Mouse (Mus musculus) heart, postnatal 14 days (tissue): ENCODE measurements around the gene Pds5b. TPM values are rescaled to one million over a fixed set of nuclear protein-coding genes. Genes with fewer than 3 reads are reported as not detected.
"Not testable (repeated sequence)": the region's sequence is repeated elsewhere in the genome, so short reads cannot be mapped to it uniquely, and the experiment has no call there.

Source experiments
- DNase-seq, 2 experiments: peaks; one replicate each; pipeline ENCODE4 v3.0.0; 2021 to 2022
- intact Hi-C: fragments of 180-260 bp; cut with DNase I; formaldehyde crosslinking; loops from one replicate; pipeline ENCODE4 v1.15.1; 2025
- total RNA-seq, 2 experiments: library from RNA; stranded (reverse); gene quantifications; 2 replicates each; pipeline ENCODE4 v1.2.3; 2021

The Pds5b gene
- total RNA-seq, 2 experiments from 2014 or later, result 20.3 to 21.6 TPM

DNA sequence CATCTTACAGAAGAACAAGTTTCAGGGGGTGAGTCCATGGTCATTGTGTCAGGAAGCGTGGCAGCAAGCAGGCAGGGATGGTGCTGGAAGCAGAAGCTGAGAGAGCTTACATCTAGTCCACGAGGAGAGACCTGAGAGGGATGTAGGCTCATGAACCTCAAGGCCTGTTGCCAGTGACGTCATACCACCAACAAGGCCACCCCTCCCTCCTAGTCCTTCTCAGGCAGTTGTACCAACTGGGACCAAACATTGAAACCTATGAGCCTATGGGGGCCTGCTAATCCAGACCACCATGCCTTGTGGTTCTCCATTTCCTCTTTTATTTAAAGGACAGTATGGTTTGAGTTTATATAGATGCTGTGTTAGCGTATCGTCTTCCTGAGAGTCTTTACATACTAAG is 143.2 kb downstream of the Pds5b start:
- intact Hi-C loops, result no loop called here

DNA sequence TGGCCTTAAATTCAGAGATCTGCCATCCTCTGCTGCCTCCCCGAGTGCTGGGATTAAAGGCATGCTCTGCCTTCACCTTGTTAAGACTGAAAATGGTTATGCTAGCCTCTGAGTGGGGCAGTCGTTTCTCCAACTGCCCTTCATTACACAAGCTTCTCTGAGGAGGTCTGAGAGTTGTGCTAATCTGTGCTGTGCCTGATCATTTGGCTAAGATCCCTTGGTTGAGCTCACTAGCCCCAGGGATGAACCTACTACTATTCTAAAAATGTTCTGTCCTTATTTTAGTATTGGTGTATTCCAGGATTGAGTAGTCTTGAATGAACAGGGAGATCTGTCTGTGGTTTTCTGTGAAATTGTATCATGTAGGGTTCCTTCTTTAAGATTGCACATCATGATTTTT is 144.5 kb downstream of the Pds5b start:
- intact Hi-C loops, result no loop called here
- DNase-seq, result no peak

More for the DNA sequence above, 143.2 kb downstream of the Pds5b start:
- DNase-seq, result no peak

DNA sequence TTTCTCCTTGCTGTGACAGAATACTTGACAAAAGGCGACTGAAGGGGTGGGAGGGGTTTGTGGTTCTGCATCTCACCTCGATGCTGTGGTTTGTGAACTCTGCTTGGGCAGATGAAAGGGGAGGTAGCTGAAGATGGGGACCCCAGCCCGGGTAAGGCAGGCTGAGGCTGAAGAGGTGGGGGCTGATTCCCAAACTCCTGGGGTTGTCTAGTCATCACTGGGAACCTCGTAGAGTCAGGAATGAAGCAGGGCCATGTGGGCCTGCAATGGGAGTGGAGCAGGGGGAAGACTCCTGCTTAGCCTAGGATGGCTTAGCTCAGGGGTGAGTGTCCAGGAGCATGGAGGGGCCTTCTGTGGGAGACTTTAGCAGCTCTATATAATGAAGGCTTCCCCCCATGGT is 145.3 kb downstream of the Pds5b start:
- intact Hi-C loops, result no loop called here
- DNase-seq, result no peak

DNA sequence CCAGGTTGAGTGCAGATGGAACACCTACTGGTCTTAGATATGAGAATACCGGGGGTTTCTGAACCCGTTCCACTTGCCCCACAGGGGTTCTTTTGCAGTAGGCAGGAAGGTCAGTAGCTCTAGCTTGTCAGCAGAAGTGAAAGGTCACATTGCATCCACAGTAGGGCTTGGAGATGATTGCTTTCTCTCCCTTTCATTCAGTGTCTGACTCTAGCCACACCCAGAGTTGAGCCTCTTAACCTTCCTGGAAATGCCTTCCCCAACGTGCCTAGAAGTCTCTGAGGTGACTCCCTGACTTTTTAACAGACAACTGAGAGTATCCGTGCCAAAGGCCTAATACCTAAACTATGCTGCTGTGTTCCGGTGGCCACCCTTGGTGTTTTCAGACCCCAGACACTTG is 146.0 kb downstream of the Pds5b start:
- intact Hi-C loops, result no loop called here
- no peak for DNase-seq

DNA sequence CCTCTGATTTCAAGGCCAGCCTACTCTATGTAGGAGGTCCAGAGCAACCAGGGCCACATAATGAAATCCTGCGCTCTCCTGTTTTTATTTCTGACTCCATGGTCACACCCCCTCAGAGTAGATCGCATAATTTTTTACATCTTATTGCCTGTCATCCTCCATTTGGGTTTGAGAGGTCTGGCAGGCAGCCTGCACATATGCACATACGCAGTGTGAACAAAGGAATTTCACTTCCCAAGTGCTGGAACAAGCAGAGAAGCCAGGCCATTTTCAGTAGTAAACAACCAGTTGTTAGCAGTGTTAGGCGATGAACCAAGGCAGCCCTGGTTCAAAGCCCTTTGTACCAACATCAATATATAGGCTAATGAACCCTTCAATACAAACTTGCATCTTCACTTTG is 147.6 kb downstream of the Pds5b start:
- no peak for DNase-seq
- intact Hi-C loops, result no loop called here

DNA sequence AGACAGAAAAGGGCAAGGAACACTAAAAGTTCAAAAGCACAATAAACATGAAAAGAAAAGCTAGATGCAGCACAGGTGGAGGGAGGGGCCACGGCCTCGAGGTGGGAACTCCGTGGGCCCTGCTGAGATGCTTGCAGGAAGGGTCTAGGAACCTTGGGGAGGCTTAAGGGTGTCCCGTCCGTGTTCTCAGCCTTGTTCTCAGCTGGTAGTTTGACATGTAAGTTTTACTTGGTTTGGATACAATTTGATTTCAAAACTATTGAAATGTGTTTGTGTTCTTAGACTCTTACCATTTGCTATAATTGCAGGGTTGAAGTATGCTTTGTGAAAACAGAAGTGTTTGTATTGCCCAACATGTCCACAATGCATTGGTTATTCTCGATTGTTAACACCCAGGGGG is 149.2 kb downstream of the Pds5b start:
- intact Hi-C loops, result no loop called here
- DNase-seq, result no peak

DNA sequence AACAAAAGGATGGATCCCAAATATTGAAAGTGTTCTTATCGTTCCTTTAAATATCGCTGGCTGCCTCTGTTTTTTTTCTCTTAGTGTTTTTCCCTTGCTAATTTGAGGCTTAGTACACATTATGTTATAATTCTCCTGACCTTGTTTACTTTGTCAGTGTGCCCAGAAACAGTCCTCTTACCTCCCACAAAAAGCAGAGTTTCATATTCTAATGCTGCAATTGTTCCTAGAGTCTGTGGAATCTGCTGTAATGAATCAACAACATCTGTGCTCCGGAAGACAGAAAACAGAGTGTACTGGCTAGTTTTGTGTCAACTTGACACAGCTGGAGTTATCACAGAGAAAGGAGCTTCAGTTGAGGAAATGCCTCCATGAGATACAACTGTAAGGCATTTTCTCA is 149.8 kb downstream of the Pds5b start:
- no peak for DNase-seq
- intact Hi-C loops, result no loop called here

DNA sequence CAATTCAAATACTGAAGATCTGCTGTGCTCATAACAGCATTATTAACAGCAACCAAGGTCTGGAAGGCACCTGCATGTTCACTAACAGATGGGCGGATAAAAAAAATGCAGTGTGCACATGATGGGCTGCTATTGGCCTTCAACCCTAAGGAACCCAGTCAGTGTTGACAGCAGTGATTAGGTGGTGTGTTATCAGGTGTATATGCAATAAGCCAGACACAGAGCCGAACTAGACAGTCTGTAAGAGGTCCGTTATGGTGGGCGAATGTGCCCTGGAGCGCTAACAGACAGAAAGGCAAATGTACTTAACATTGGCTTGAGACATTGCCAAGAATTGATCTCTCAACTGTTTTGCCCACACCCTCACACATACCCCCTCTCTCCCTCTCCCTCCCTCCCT is 156.0 kb downstream of the Pds5b start:
- no peak for DNase-seq

DNA sequence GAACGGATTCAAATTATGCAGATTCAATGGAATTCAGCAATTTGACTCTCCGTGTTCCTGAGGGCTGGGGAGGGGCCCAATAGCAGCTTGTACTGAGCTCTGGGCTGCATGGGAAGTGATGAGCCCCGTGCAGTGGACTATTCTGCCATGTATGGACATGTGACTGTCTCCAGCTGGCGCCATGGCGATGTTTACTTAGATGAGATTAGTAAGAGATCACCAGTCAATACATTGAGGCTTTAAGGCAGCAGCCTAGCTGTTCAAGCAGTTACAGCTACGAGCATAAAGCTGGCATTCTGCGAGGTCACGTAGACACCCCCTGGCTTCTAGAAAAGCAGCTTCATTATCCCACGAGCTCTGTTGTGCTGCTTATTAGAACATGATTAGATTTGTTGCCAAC is 157.2 kb downstream of the Pds5b start:
- no peak for DNase-seq

More for the DNA sequence above, 156.0 kb downstream of the Pds5b start:
- intact Hi-C loops, result no loop called here

DNA sequence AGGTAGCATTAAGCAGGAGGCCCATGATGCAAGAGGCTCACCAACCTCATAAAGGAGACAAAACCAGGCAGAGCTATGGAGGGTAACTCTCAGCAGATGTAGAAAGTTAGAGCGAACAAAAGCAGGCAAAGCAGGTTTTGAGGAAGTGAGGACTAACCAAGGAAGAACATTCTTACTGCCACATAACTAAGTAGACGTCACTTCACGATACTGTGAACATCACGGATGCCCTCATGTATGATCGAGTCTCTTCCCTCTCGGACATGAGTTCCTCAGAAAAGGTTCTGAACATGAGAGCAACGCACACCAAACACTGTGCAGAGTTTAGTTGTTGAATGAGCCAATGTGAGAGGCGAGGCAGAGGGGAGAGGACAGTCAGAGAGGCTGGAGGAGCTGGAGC is 163.2 kb downstream of the Pds5b start:
- no peak for DNase-seq
- intact Hi-C loops, result no loop called here

More for the DNA sequence above, 157.2 kb downstream of the Pds5b start:
- intact Hi-C loops, result no loop called here

DNA sequence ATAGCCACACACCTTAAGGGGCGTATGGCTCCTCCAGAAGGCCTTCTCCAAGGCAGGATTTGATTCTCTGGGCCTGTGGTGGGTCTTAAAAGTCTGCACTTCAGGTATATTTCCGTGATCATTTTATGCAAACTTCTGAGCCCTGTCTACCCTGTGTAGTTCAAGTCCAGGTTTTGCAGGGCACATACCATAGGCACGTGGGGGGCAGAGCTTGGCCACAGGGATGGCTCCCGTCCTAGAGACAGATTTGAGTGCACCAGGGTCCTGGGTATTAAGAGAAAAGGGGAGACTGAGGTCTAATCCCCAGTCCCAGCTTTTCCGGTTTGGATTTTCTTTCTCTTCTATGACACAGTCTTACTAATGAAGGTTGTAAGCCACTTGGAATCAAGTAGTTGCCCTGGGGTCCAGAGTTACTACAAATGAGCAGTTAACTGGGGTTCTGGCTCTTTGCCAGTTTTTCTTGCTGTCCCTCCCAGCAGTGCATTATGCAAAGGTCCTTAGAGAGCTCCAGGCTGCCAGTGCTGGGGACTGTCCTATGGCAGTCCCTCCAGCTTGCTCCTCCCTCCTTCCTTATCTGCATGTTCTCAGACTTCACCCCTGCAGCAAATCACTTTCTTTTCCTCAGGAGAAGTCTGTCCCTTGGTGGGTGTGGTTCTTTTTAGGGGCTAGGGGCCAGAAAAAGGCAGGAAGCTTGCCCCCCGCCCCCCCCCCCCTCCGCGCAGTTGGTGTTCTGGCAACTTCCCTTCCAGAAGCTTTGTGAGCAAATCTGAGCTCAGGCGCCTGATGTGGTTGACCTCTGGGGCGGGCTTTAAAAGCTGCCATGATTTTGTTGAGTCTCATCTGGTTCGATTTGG is 166.4 kb downstream of the Pds5b start:
- DNase-seq, result peak; percentile 38 to 56

DNA sequence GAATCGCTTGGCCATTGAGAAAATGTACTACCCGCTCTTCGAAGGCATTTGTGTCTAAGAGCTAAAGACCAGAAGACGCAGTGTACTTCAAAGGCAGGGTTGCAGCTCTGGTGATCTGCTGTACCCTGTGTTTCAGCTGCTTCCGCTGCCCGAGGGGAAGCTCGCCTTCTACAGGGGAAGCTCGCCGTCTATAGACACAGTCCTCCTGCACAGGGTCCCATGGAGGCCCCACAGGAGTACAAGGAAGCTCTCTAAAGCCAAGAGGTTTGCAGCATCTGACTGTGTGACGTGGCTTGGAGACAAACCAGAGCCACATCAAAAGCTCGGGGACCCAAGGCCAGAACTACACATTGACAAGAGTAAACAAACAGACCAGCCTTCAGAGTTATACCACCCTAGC is 167.1 kb downstream of the Pds5b start:
- peak; percentile 10 to 11 for DNase-seq
- intact Hi-C loops, result no loop called here

More for the DNA sequence above, 166.4 kb downstream of the Pds5b start:
- intact Hi-C loops, result no loop called here

DNA sequence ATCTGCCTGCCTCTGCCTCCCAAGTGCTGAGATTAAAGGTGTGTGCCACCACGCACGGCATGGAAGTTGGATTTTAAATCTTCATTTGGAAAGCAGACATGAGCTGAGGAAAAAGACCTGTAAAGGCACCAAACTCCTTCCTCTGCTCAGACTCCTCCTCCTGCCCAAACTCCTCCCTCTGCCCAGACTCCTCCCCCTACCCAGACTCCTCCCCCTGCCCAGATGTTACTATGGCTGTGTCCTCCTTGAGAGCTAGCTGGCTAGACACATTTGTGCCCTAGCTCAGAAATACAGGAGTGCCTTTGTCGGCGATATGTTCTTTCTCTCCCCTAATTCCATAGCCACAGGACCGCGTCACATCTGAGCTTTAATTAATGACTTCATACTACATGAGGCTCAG is 172.4 kb downstream of the Pds5b start:
- DNase-seq, result no peak
- intact Hi-C loops, result no loop called here

DNA sequence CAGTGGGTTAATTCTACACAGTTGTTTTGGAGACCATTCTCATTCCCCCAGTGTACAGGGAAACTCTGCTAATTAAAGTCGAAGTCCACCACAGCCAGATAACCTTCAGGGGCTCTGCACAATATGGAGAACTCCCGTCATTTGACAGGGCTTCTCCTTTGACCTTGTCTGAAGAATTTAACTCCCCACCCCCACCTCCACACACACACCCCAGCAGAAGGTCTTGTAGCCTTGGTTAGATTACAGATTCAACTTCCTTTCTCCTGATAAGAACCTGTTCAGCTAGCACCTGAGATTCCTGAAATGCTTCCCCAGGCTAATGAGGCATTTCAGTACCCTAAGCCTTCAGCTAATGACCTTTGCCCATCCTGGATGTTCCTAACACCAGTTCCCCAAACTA is 177.3 kb downstream of the Pds5b start:
- intact Hi-C loops, result no loop called here
- no peak for DNase-seq

DNA sequence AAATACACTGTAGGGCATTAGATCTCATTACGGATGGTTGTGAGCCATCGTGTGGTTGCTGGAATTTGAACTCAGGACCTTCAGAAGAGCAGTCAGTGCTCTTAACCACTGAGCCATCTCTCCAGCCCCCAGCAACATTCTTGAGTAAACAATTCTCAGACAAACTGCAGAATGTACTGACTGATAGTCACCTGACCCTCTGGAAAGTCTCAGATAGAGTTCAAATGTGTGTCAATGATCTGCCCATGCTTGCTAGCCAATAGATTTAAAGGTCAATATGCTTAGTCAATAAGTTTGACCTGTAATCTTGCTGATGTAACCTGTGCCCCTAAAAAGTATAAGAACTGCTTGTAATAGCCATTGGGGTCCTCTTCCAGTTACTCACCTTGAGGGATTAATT is 178.6 kb downstream of the Pds5b start:
- intact Hi-C loops, DNase-seq: not testable (repeated sequence)

DNA sequence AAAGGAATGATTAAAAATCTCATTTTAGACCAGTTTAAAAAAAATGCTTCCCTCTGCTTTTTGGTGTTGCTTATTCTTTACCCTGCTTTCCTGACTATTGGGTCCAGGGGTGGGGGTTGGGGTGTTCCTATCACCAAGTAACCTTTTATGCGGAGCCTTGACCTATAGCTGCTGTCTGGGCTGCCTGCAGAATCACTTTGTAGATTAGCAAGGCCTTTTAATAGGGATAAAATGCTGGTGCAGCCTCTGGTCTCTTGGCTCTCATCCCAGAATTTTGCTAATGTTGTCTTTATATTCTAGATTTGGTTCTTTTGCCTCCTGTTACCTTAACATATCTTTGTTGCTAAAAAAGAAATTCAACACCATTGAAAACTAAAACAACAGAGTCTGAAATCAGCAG is 181.0 kb downstream of the Pds5b start:
- intact Hi-C loops, result no loop called here
- no peak for DNase-seq

DNA sequence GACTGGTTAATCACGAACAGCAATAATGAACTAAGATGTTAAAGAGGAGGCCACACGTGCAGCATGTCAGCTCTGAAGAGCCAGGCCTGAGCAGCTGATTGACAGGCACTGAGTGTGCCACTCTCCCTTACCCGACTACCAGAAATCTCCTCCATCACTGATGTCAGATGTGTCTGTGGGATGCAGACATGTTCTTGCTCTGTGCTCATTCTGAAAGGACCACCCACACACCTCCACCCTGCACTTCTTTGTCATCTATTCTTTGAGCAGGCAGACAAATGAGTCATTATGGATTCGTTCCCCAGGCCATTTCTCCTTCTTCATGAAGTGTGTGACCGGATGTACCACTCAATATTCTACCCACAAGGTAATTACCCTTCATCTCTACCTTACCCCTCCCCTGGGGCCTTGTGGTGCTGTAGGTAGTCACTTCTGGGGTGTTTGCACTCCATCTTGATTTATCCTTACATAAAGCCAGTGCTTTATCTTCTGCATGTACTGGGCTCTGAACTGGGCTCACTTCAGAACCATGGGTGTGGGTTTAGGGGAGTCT is 186.2 kb downstream of the Pds5b start:
- intact Hi-C loops, result no loop called here

More for the DNA sequence above, 186.2 kb downstream of the Pds5b start:
- no peak for DNase-seq

Other genes with a start within 250 kb of the Pds5b start
- not detected for gene Zar1l, start 155.6 kb upstream of the Pds5b start, total RNA-seq
- gene Brca2, start 151.1 kb upstream of the Pds5b start, total RNA-seq, result 1 to 10 TPM; 4.4 TPM
- gene N4bp2l1, start 76.6 kb upstream of the Pds5b start, total RNA-seq, result 1 to 10 TPM; 2.8 to 4.8 TPM
- 10 to 100 TPM; 40.0 to 46.0 TPM for gene N4bp2l2, start 7.6 kb upstream of the Pds5b start, total RNA-seq